In genomic region chr19:60950056-60950869, GRCm38 (mm10) we compare ENCODE assay signal across 12 mouse cellular contexts.
DNase-seq lines count a peak whose midpoint lies in the region; ATAC-seq and TF ChIP-seq lines count a peak whose summit lies in the region.
"Had no signal": no experiment of that assay in that cellular context is flagged by ENCODE, and none has a peak within 500 bp of the region (broad histone marks: within the 10 kb centered on the region; RNA-seq: fewer than 3 reads in every experiment).

No protein-coding gene starts in this region.

- 65% methylated on average over 7 of the region's 7 CpGs for WGBS in heart, embryonic 16.5 days
- WGBS in lung, embryonic 16.5 days, result 60% methylated on average over 7 of the region's 7 CpGs

- H3K4me2 ChIP-seq in heart, embryonic 16.5 days (ENCODE audit: low read depth, low read length), result no peak overlapping the region
- no peak overlapping the region for H3K4me2 ChIP-seq in lung, embryonic 16.5 days (ENCODE audit: low read depth, low read length)
- H3K4me2 ChIP-seq: forebrain, embryonic 15.5 days; neural tube, embryonic 13.5 days had no signal

- ATAC-seq in heart, embryonic 16.5 days (replicated peaks; ENCODE audit: extremely low read depth, insufficient read depth, low FRiP score), result peak; percentile 39; the same call in 1 of the 2 replicates
- ATAC-seq in lung, embryonic 16.5 days (ENCODE audit: low read depth), result peak; percentile 45
- ATAC-seq in megakaryocyte, adult 5-6 weeks (ENCODE audit: poor library complexity, severe bottlenecking), result no peak
- ATAC-seq: forebrain, embryonic 15.5 days; inflammation-experienced regulatory T-cells, adult 6 months had no signal

- no peaks in the 10 kb centered on the region for H3K27me3 ChIP-seq in heart, embryonic 16.5 days (ENCODE audit: control insufficient read depth, insufficient read depth, low read length)
- H3K27me3 ChIP-seq in lung, embryonic 16.5 days (ENCODE audit: control insufficient read depth, insufficient read depth, low read depth, low read length), result no peaks in the 10 kb centered on the region
- H3K27me3 ChIP-seq: forebrain, embryonic 15.5 days; neural tube, embryonic 13.5 days had no signal

- H3K9ac ChIP-seq in heart, embryonic 16.5 days (ENCODE audit: low read length), result no peak overlapping the region
- no peak overlapping the region; the same call in 1 of the 2 replicates for H3K9ac ChIP-seq in lung, embryonic 16.5 days (ENCODE audit: low read length)
- H3K9ac ChIP-seq: forebrain, embryonic 15.5 days; liver, embryonic 14.5 days; neural tube, embryonic 13.5 days had no signal

- peaks cover 32% of the 10 kb centered on the region for H3K4me1 ChIP-seq in heart, embryonic 16.5 days (ENCODE audit: control insufficient read depth, insufficient read depth, low read length)
- peaks cover 29% of the 10 kb centered on the region for H3K4me1 ChIP-seq in lung, embryonic 16.5 days (replicated peaks; ENCODE audit: control insufficient read depth, insufficient read depth, low read length)
- H3K4me1 ChIP-seq: forebrain, embryonic 15.5 days had no signal

- H3K27ac ChIP-seq in heart, embryonic 16.5 days (ENCODE audit: low read length), result peak overlapping the region; percentile 56
- H3K27ac ChIP-seq in lung, embryonic 16.5 days (ENCODE audit: low read length), result peak overlapping the region; percentile 61
- no peak overlapping the region for H3K27ac ChIP-seq in left cerebral cortex, adult 2 months
- H3K27ac ChIP-seq: forebrain, embryonic 15.5 days; liver, embryonic 14.5 days had no signal

- intact Hi-C loops in left cerebral cortex, adult 2 months (cut with DNase I), result no loop called here

- H3K4me3 ChIP-seq in heart, embryonic 16.5 days (ENCODE audit: low read length), result no peak overlapping the region
- no peak overlapping the region for H3K4me3 ChIP-seq in lung, embryonic 16.5 days (ENCODE audit: low read length)
- H3K4me3 ChIP-seq in left cerebral cortex, adult 2 months, result no peak overlapping the region
- H3K4me3 ChIP-seq: forebrain, embryonic 15.5 days; neural tube, embryonic 13.5 days had no signal

- no peaks in the 10 kb centered on the region for H3K9me3 ChIP-seq in heart, embryonic 16.5 days (replicated peaks; ENCODE audit: control insufficient read depth, low read length)
- H3K9me3 ChIP-seq in lung, embryonic 16.5 days (ENCODE audit: control insufficient read depth, low read length), result no peaks in the 10 kb centered on the region
- H3K9me3 ChIP-seq: forebrain, embryonic 15.5 days; neural tube, embryonic 13.5 days had no signal

- TF ChIP-seq CTCF in left cerebral cortex, adult 2 months (IDR thresholded peaks at IDR 0.05), result no peak

- peak; percentile 49 for DNase-seq in MN1 (ENCODE audit: low spot score)
- DNase-seq in brain, adult 2 months (ENCODE audit: low read depth, low spot score), result peak; percentile 49
- DNase-seq in cerebellum, postnatal 25 days, result no peak
- DNase-seq in T-cell, adult 2 months (ENCODE audit: low spot score), result no peak
- DNase-seq in left cerebral cortex, adult 2 months (ENCODE audit: extremely low spot score in 1 of 2, low spot score in 2 of 2), result no peak

- H3K36me3 ChIP-seq in heart, embryonic 16.5 days (ENCODE audit: control insufficient read depth, insufficient read depth), result no peaks in the 10 kb centered on the region
- no peaks in the 10 kb centered on the region for H3K36me3 ChIP-seq in lung, embryonic 16.5 days (ENCODE audit: control insufficient read depth, insufficient read depth, low read length)
- H3K36me3 ChIP-seq: forebrain, embryonic 15.5 days; neural tube, embryonic 13.5 days had no signal

Comparison
In these comparisons a context has a peak if more than half of its experiments do, and no peak if none do; other contexts are left out.
1. DNase-seq: peak in MN1 (single experiment) and brain, adult 2 months (single experiment); none in cerebellum, postnatal 25 days (0 of 2), T-cell, adult 2 months (single experiment) and left cerebral cortex, adult 2 months (0 of 2).